Mouse (Mus musculus): ENCODE results near the gene Enoph1.
A peak's percentile ranks its signal among the peaks of the same experiment; 100 is the strongest.

Enoph1 gene

DNA sequence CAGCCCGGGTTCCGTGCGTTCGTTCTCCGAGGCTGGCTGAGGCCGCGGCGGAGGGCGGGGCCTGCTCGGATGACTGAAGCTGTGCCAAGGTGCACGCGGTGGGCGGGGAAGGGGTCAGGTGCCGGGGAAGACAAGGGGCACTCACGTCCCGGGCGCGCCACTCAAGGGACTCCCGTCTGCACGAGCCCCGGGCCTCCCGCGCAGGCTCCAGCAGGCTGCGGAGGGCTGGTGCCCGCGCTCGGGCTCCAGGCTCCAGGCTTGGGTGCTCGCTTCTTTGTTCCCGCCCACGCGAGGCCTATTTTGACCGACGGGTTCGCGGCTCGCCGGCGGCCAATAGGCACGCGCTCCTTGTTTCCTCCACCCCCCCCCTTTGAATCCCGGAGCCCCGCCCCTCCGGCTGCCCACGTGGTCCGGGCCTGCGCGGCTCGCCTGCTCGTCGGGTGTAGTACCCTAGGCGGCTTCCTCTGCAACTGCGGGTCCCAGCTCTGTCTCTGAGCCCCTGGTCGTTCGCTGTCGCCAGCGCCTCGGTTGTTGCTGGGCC lies at the start of gene Enoph1, which contains the start of gene Hnrnpdl:
Gene Enoph1 (plus strand): TSS at position 384 of the 541 bp plus-strand sequence.
Gene Hnrnpdl (minus strand): TSS at position 63 of the 541 bp plus-strand sequence.
- peak; percentile 98 for DNase-seq (ENCODE audit: extremely low spot score, low spot score)

- DNase-seq (ENCODE audit: extremely low spot score, low spot score), result no peak
Measured at GRCm38 (mm10) chr5:99994166-99994565, 45.6 kb upstream of the Enoph1 start.

DNA sequence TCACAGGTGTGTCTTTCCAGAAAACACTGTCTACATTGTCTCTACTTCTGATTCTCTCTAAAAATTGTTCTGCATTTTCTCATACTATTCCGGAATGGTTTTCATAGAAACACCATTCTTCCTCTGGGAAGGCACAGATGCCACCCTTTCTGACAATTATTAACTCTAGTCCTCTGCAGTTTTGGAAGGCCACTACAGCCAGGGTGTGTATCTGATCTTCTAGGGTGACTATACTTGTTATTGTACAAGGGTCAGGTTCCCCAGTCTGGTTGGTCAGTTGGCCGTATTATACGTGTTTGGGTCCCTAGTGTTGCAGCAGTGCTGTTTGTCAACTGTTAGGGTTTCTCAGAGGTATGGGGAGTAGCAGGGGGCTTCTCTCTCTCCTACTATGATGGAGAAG lies 45.1 kb upstream of the Enoph1 start:
- DNase-seq (ENCODE audit: extremely low spot score, low spot score), result no peak

- no peak for DNase-seq (ENCODE audit: extremely low spot score, low spot score)
Measured at GRCm38 (mm10) chr5:100000048-100000447, 39.7 kb upstream of the Enoph1 start.

- no peak for DNase-seq (ENCODE audit: extremely low spot score, low spot score)
Measured at GRCm38 (mm10) chr5:100000500-100000899, 39.3 kb upstream of the Enoph1 start.

DNA sequence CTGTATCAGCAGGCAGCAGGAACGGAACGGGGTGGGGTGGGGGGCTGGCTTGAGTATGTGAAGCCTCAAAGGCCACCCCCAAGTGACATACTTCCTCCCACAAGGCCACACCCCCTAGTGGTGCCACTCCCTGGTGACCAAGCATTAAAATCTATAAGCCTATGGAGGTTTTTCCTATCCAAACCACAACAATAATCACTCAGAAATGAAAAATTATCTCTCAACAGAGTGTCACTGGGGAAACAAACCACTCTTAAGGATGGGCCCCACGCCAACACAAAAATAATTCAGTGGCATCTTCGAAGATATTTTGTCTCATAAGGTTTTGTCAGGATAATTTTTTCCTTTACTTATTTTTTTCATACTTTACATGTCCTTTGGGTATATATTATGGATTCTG lies 35.9 kb upstream of the Enoph1 start:
- no peak for DNase-seq (ENCODE audit: extremely low spot score, low spot score)

GRCm38 (mm10) chr5:100005431-100005830 lies 34.4 kb upstream of the Enoph1 start:
- no peak for DNase-seq (ENCODE audit: extremely low spot score, low spot score)

- no peak for DNase-seq (ENCODE audit: extremely low spot score, low spot score)
Measured at GRCm38 (mm10) chr5:100005896-100006295, 33.9 kb upstream of the Enoph1 start.

GRCm38 (mm10) chr5:100006324-100007039 lies 33.3 kb upstream of the Enoph1 start:
- DNase-seq (ENCODE audit: extremely low spot score, low spot score), result no peak

- no peak for DNase-seq (ENCODE audit: extremely low spot score, low spot score)
Measured at GRCm38 (mm10) chr5:100007040-100007375, 32.8 kb upstream of the Enoph1 start.

GRCm38 (mm10) chr5:100008485-100008884 lies 31.3 kb upstream of the Enoph1 start:
- DNase-seq (ENCODE audit: extremely low spot score, low spot score), result no peak

DNA sequence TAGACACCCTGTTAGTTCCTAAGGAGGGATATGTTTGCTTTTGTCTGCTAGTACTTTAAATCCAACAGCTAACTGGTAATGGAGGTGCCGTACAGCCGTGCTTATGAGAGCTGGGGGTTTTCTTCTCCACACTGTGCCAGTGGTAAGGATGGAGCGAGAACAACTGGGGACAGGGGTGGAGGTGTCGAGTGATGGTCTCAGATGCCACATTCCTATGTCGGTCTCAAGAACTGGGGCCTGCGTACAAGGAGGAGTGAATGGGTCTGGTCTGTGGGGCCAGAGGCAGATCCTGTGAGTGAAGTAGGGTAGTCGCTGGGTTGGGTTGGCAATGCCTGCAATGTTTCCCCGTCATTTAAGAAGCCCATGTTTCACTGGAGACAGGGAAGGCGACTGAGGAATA lies 27.2 kb upstream of the Enoph1 start:
- no peak for DNase-seq (ENCODE audit: extremely low spot score, low spot score)

- DNase-seq (ENCODE audit: extremely low spot score, low spot score), result no peak
Measured at GRCm38 (mm10) chr5:100020089-100020488, 19.7 kb upstream of the Enoph1 start.

DNA sequence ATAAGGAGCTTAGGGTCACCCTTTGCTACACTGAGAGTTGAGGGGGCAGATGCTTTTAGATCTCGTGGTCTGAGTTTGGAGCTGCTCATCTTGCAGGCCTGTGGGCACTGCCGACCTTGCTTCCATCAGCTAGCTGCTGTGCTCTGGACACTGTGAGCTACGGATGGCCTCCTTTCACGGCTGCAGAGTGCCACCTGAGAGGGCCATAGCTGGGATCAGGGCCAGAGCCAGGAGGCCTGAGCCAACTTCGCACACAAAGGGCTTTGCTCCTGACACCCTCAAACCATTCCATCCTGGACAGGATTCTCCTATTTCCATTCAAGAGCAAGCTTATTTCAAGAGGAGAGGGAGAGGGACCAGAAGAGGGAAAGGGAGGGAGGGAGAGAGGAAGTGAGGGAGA lies 15.4 kb upstream of the Enoph1 start:
- no peak for DNase-seq (ENCODE audit: extremely low spot score, low spot score)

- no peak for DNase-seq (ENCODE audit: extremely low spot score, low spot score)
Measured at GRCm38 (mm10) chr5:100024868-100025267, 14.9 kb upstream of the Enoph1 start.

DNA sequence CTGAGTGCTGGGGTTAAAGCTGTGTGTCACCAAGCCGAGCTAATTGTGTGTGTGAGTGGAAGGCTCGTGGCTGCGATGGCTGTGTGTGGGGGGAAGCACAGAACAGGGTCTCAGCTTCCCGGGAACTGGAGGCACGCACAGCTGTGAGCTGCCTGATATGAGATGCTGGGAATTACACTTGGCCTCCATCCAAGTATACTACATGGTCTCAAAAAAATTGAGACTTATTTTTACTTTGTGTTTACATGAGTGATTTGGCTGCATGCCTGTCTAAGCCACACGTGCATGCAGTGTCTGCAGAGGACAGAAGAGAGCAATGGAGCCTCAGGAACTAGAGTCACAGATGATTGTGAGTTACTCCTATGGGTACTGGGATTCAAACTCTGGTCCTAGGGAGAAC lies 9.7 kb upstream of the Enoph1 start:
- DNase-seq (ENCODE audit: extremely low spot score, low spot score), result no peak

DNA sequence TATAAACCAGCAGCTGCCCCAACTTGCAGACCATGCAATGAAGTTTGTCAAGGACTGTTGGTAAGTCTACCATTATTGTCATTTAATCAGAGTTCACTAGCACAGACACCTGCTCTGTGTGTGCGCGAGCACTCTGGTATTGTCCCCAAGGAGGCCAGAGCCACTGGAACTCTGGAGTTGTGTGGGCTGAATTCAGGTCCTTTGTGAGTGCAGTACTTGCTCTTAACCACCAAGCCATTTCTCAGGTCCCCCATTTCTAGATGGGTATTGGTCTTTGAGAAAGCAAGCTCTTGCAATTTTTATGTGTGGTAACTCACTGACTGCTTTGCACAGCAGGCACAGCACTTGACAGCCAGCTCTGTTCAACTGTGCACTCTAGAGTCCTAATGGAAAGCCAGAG lies 7.7 kb upstream of the Enoph1 start:
- no peak for DNase-seq (ENCODE audit: extremely low spot score, low spot score)

DNA sequence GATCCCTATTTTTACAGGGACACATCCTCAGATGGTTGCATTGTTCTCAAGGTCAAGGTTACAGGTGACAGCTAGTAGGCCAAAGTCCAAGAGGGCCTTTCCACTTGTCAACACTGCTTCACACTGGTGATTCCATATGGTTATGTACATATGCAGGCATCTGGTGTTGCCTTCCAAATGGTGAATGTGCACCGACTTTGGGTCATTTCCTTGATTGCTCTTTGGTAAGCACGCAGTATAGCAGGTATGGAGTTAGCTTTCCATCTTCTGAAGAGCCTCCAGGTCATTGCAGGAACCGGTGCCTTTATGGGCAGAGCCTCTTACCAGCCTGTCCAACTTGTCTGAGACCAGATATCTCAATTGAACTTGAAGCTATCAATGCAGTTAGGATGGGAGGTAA lies 7.1 kb upstream of the Enoph1 start:
- DNase-seq (ENCODE audit: extremely low spot score, low spot score), result peak; percentile 31

DNA sequence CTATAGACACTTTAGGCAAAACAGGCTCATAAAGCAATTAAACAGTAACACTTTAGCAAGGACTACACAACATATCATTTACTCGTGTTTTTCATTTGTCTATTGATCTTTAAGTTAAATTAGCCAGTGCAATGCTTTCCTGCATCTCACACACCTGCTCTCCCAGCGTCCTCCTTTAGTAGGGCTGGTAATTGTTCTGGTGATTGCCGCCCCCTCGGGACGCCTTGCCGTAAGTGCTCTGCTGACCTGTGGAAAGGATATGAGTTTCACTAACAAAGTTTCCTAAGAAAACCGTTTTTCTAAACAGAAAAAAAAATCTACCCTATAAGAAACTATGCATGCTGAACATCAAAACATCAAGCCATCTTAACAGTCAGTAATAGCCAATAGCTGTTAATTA lies 3.8 kb upstream of the Enoph1 start:
- DNase-seq (ENCODE audit: extremely low spot score, low spot score), result no peak

DNA sequence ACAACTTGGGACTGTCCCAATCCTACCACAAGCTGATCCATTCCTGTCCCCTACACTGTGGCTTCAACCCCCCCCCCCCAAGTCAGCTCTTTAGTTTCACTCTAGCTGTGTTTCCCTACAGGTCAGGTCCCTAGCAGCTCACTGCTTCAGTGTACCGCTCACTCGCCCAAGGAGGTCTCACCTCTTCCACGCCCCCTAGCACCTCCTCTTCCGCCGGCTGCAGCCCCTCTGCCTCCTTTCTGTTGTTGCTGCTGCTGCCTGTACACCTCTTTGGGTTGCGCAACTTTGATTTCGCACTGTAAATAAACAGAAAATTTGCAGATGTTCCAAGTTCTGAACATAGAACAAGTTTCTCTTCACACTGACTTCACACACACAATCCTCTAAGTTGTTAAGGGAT lies 3.1 kb upstream of the Enoph1 start:
- peak; percentile 28 for DNase-seq (ENCODE audit: extremely low spot score, low spot score)

- peak; percentile 90 for DNase-seq (ENCODE audit: extremely low spot score, low spot score)
Measured at GRCm38 (mm10) chr5:100037965-100038713, 1.6 kb upstream of the Enoph1 start.

DNA sequence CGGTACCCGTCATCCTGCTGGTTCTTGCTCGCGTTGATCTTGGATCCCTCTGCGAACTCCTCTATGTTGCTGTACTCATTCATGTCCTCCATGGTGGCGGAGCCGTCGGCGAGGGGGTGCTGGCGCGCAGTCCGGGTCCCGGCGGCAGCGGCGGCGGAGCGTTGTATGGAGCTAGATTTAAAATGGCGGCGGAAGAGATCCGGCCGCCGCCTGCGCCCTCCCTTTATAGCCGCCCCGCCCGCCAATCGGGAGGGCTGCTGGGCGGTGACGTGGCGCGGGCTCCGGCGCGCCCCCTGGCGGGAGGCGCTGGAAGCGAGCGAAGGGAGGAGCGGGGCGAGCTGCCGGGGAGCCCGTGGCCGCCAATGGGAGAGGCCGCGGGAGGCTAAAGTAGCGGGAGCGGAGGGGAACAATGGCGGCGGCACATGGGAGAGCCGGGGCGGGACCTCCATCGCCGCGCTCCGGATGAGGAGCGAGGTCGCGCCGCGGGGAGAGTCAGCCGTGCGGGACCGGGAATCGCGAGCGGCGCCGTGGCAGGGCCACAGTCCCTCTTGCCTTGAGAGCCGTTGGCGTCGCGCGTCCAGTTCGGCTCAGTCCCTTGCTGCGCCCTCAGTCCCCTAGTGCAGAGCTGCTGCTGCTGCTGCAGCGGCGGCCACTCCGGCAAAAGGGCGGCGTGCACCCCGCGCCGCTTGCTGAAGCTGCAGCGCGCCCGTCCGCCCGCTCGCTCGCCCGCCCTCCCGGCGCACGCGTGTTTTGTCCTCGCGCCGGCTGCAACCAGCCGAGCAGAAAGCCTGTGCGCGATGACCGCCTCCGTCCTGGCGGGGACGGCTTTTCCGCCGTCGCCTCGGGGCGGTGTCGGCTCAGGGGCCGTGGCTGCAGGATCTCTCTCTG lies 827 bp upstream of the Enoph1 start:
- DNase-seq (ENCODE audit: extremely low spot score, low spot score), result peak; percentile 97

Measured in neural tube, embryonic 10.5 days (tissue).